Mouse (Mus musculus) MEL (cell line): ENCODE measurements around the gene Atp1a2. TPM values are rescaled to one million over a fixed set of nuclear protein-coding genes. Genes with fewer than 3 reads are reported as not detected.

Experiments
- DNase-seq: peaks from one replicate; pipeline ENCODE4 v3.0.0; 2011; ENCODE audit warnings: low read depth, low spot score
- H3K27ac ChIP-seq: 2 replicates; pipeline ENCODE4 v1.5.1; 2012; ENCODE audit warnings: low read depth, mild to moderate bottlenecking, control low read depth, low read length, moderate library complexity; ENCODE audit not compliant: control insufficient read depth
- H3K27me3 ChIP-seq, 2 experiments: fragments of 150-350 bp in 1 of 2; sonication (generic) in 1 of 2; 2 replicates each; pipeline ENCODE4 v1.6.1; 2012; ENCODE audit warnings: low read length in 2 of 2, mild to moderate bottlenecking in 2 of 2, improper control_type of control experiment in 1 of 2, moderate library complexity in 1 of 2; ENCODE audit not compliant: insufficient read depth in 2 of 2, control insufficient read depth in 1 of 2
- H3K36me3 ChIP-seq, 2 experiments: 2 replicates each; pipeline ENCODE4 v1.6.1; 2012 to 2014; ENCODE audit warnings: low read length in 2 of 2, improper control_type of control experiment in 1 of 2, inconsistent platforms in 1 of 2, mild to moderate bottlenecking in 1 of 2; ENCODE audit not compliant: insufficient read depth in 2 of 2, control insufficient read depth in 1 of 2
- H3K4me1 ChIP-seq, 2 experiments: fragments of 150-350 bp in 1 of 2; sonication (generic) in 1 of 2; 2 replicates each; pipeline ENCODE4 v1.6.1; 2012; ENCODE audit warnings: low read length in 2 of 2, improper control_type of control experiment in 1 of 2, mild to moderate bottlenecking in 1 of 2; ENCODE audit not compliant: insufficient read depth in 2 of 2, control insufficient read depth in 1 of 2
- H3K4me3 ChIP-seq, 2 experiments: fragments of 150-350 bp in 1 of 2; sonication (generic) in 1 of 2; 2 replicates each; pipeline ENCODE4 v1.5.1; 2012; ENCODE audit warnings: low read depth in 2 of 2, low read length in 2 of 2, mild to moderate bottlenecking in 2 of 2, moderate library complexity in 2 of 2, control low read depth in 1 of 2, improper control_type of control experiment in 1 of 2; ENCODE audit not compliant: control insufficient read depth in 1 of 2, insufficient read depth in 1 of 2
- H3K79me2 ChIP-seq: 2 replicates; pipeline ENCODE4 v1.6.1; 2012; ENCODE audit warnings: mild to moderate bottlenecking, low read length, moderate library complexity; ENCODE audit not compliant: control insufficient read depth, poor library complexity, insufficient read depth
- H3K9ac ChIP-seq: 2 replicates; pipeline ENCODE4 v1.6.1; 2012; ENCODE audit warnings: low read depth, mild to moderate bottlenecking, control low read depth, low read length, moderate library complexity; ENCODE audit not compliant: control insufficient read depth, poor library complexity, severe bottlenecking
- H3K9me3 ChIP-seq: fragments of 150-350 bp; sonication (generic); replicated peaks from 2 replicates; pipeline ENCODE4 v1.6.1; 2012; ENCODE audit warnings: mild to moderate bottlenecking, low read length, improper control_type of control experiment, moderate library complexity; ENCODE audit not compliant: insufficient read depth
- BHLHE40 ChIP-seq: IDR thresholded peaks from 2 replicates; pipeline ENCODE4 v1.6.1; 2012; ENCODE audit warnings: low read depth, mild to moderate bottlenecking, inconsistent platforms, low read length, improper control_type of control experiment, borderline replicate concordance
- CHD2 ChIP-seq: IDR thresholded peaks from 2 replicates; pipeline ENCODE4 v1.6.1; 2011; ENCODE audit warnings: low read length, improper control_type of control experiment
- CTCF ChIP-seq, 3 experiments: IDR thresholded peaks in 2 of 3; conservative IDR thresholded peaks in 1 of 3; 2 replicates each; pipeline ENCODE4 v1.5.1; 2011 to 2012; ENCODE audit warnings: low read length in 3 of 3, low read depth in 2 of 3, mild to moderate bottlenecking in 2 of 3, improper control_type of control experiment in 1 of 3, inconsistent platforms in 1 of 3, mixed read lengths in 1 of 3, moderate library complexity in 1 of 3; ENCODE audit not compliant: control insufficient read depth in 1 of 3, insufficient read depth in 1 of 3, poor library complexity in 1 of 3, severe bottlenecking in 1 of 3
- HCFC1 ChIP-seq: IDR thresholded peaks from 2 replicates; pipeline ENCODE4 v1.6.1; 2012; ENCODE audit warnings: low read depth, mild to moderate bottlenecking, inconsistent platforms, low read length, improper control_type of control experiment, moderate library complexity
- JUND ChIP-seq: IDR thresholded peaks from 2 replicates; pipeline ENCODE4 v1.6.1; 2011; ENCODE audit warnings: low read depth, mild to moderate bottlenecking, improper control_type of control experiment, low read length
- MAX ChIP-seq: IDR thresholded peaks from 2 replicates; pipeline ENCODE4 v1.6.1; 2011; ENCODE audit warnings: low read length, improper control_type of control experiment
- MAZ ChIP-seq: IDR thresholded peaks from 2 replicates; pipeline ENCODE4 v1.6.1; 2012; ENCODE audit warnings: low read depth, mild to moderate bottlenecking, inconsistent platforms, low read length, improper control_type of control experiment
- MYB ChIP-seq: IDR thresholded peaks from 2 replicates; pipeline ENCODE4 v1.6.1; 2011; ENCODE audit warnings: mild to moderate bottlenecking, low read depth, low read length, improper control_type of control experiment
- MYC ChIP-seq: IDR thresholded peaks from 2 replicates; pipeline ENCODE4 v1.6.1; 2011; ENCODE audit warnings: low read depth, mild to moderate bottlenecking, low read length, improper control_type of control experiment, moderate library complexity
- NELFE ChIP-seq: IDR thresholded peaks from 2 replicates; pipeline ENCODE4 v1.6.1; 2011; ENCODE audit warnings: low read depth, low read length, improper control_type of control experiment
- NRF1 ChIP-seq: IDR thresholded peaks from 2 replicates; pipeline ENCODE4 v1.6.1; 2014; ENCODE audit warnings: low read depth, mild to moderate bottlenecking, inconsistent platforms, low read length, improper control_type of control experiment, moderate library complexity; ENCODE audit not compliant: poor library complexity, insufficient read depth, severe bottlenecking
- POLR2A ChIP-seq, 2 experiments: IDR thresholded peaks; 2 replicates each; pipeline ENCODE4 v1.6.1; 2011 to 2012; ENCODE audit warnings: low read length in 2 of 2, mild to moderate bottlenecking in 2 of 2, control low read depth in 1 of 2, improper control_type of control experiment in 1 of 2, low read depth in 1 of 2, moderate library complexity in 1 of 2; ENCODE audit not compliant: control insufficient read depth in 1 of 2, insufficient read depth in 1 of 2, poor library complexity in 1 of 2
- POLR2AphosphoS2 ChIP-seq: IDR thresholded peaks from 2 replicates; pipeline ENCODE4 v1.6.1; 2011; ENCODE audit warnings: low read length, improper control_type of control experiment
- RCOR1 ChIP-seq: IDR thresholded peaks from 2 replicates; pipeline ENCODE4 v1.6.1; 2012; ENCODE audit warnings: low read depth, mild to moderate bottlenecking, inconsistent platforms, low read length, improper control_type of control experiment
- SMC3 ChIP-seq: IDR thresholded peaks from 2 replicates; pipeline ENCODE4 v1.6.1; 2011; ENCODE audit warnings: low read depth, low read length, improper control_type of control experiment
- TAL1 ChIP-seq: IDR thresholded peaks from 2 replicates; pipeline ENCODE4 v1.6.1; 2012; ENCODE audit warnings: mild to moderate bottlenecking, inconsistent platforms, low read length, moderate library complexity, mixed read lengths
- TCF12 ChIP-seq: IDR thresholded peaks from 2 replicates; pipeline ENCODE4 v1.6.1; 2014; ENCODE audit warnings: low read depth, mild to moderate bottlenecking, inconsistent platforms, low read length, improper control_type of control experiment, moderate library complexity
- USF1 ChIP-seq: IDR thresholded peaks from 2 replicates; pipeline ENCODE4 v1.6.1; 2014; ENCODE audit warnings: low read depth, mild to moderate bottlenecking, inconsistent platforms, low read length, improper control_type of control experiment, moderate library complexity
- USF2 ChIP-seq, 2 experiments: IDR thresholded peaks; 2 replicates each; pipeline ENCODE4 v1.6.1; 2011 to 2012; ENCODE audit warnings: improper control_type of control experiment in 2 of 2, low read length in 2 of 2, borderline replicate concordance in 1 of 2, inconsistent platforms in 1 of 2, low read depth in 1 of 2, mild to moderate bottlenecking in 1 of 2; ENCODE audit not compliant: insufficient read depth in 1 of 2
- ZC3H11A ChIP-seq: IDR thresholded peaks from 2 replicates; pipeline ENCODE4 v1.6.1; 2012; ENCODE audit warnings: low read depth, mild to moderate bottlenecking, inconsistent platforms, low read length, improper control_type of control experiment
- ZKSCAN1 ChIP-seq: IDR thresholded peaks from 2 replicates; pipeline ENCODE4 v1.6.1; 2012; ENCODE audit warnings: low read depth, mild to moderate bottlenecking, inconsistent platforms, low read length, improper control_type of control experiment, moderate library complexity
- ZMIZ1 ChIP-seq: IDR thresholded peaks from 2 replicates; pipeline ENCODE4 v1.6.1; 2012; ENCODE audit warnings: low read depth, mild to moderate bottlenecking, inconsistent platforms, low read length, improper control_type of control experiment, moderate library complexity
- polyA plus RNA-seq, 2 experiments: library from polyadenylated mRNA; stranded (reverse) in 1 of 2; unstranded in 1 of 2; fragments of >175 nt in 1 of 2; fragments of >200 nt in 1 of 2; gene quantifications; 2 replicates each; pipeline versions ENCODE4 v1.2.1 to v1.2.4; 2012; ENCODE audit warnings: low replicate concordance in 2 of 2, low read depth in 1 of 2; ENCODE audit not compliant: insufficient read length in 2 of 2, insufficient read depth in 1 of 2, missing spikeins in 1 of 2
- total RNA-seq: library from RNA; depleted of rRNA; stranded (reverse); fragments of 300-350 nt; gene quantifications from 2 replicates; pipeline ENCODE4 v1.2.3, GENCODE M21; 2012

The Atp1a2 gene
- total and polyA plus RNA-seq, 3 experiments: 0.04 TPM; not detected in 2

DNA sequence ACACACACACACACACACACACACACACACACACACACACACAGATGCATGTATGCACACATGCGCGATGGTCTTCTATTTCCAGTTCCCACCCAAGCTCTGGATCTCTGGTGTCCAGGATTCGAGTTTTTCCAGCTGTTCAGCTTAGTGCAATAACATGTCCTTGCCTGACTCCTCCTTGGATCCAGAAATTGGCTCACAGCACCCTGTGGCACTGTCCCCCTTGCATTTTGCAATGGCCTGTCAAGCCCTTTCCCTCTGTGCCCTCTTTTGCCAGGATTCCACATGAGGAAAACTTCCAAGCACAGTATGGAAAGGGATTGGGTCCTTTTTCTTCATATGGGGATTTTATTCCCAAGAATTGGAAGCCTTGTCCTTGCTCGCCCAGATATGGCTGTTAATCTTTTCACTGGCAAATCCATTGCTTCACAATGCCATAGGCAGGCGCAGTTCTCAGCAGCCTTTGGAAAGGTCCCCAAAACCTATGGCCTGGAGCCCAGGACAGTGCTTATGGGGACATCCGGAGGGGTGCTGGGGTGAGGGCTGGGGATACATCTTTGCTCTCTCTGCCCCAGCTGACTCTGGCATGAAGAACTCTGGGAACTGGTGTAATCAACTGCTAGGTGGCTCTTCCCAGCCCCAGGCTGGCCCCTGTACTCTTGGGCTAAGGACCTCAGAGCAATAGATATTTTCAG, 901 bp downstream of the Atp1a2 start:
- Histone ChIP-seq H3K9me3 (no peaks in the 10 kb centered on the region), H3K79me2 (no peaks in the 10 kb centered on the region), H3K4me1 (peaks cover 0 to 4% of the 10 kb centered on the region in 2 experiments; a peak in 2 of 4 replicates), H3K9ac (no peak overlapping the region), H3K4me3 (no peak overlapping the region), H3K27me3 (peaks cover 9 to 14% of the 10 kb centered on the region in 2 experiments), H3K36me3 (peaks cover 0 to 2% of the 10 kb centered on the region in 2 experiments; a peak in 1 of 4 replicates), H3K27ac (no peak overlapping the region)
- no peak for DNase-seq
- no peak for TF ChIP-seq NRF1
- no peak for TF ChIP-seq USF1
- no peak for TF ChIP-seq ZKSCAN1
- TF ChIP-seq MYB: no peak
- TF ChIP-seq MYC: no peak
- TF ChIP-seq BHLHE40: no peak
- TF ChIP-seq MAX: no peak
- TF ChIP-seq POLR2A (IDR thresholded peaks at IDR 0.05; ENCODE audit: control insufficient read depth in 1 of 2, insufficient read depth in 1 of 2, low read depth in 1 of 2, low read length in 2 of 2, poor library complexity in 1 of 2): no peak
- no peak for TF ChIP-seq HCFC1
- TF ChIP-seq CHD2: no peak

DNA sequence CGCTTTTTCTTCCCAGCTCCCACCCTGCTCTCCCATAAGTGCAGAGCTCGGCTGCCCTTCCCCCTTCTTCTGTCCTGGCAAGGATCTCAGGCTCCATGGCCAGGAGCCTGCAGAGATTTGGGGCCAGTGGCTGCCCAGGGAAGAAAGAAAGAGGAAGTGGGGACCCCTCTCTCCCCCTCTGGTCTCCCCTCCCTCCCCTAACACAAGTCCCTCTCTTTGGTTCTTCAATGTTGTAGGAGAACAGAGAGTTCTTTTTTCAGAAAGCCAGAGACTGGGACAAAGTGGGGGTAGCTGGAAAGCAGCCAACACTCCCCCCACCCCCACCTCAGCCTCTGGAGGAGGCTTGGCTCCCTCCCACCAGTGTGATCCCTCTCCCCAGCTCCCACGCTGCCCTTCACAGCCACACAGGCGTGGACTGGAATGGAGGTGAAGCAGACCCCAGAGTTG, 2.1 kb downstream of the Atp1a2 start:
- Histone ChIP-seq H3K27me3 (peaks cover 9 to 21% of the 10 kb centered on the region in 2 experiments), H3K79me2 (no peaks in the 10 kb centered on the region), H3K9ac (no peak overlapping the region), H3K27ac (no peak overlapping the region), H3K36me3 (no peaks in the 10 kb centered on the region), H3K9me3 (no peaks in the 10 kb centered on the region), H3K4me3 (no peak overlapping the region), H3K4me1 (no peaks in the 10 kb centered on the region)
- no peak for DNase-seq
- no peak for TF ChIP-seq USF2 (IDR thresholded peaks at IDR 0.05; ENCODE audit: borderline replicate concordance in 1 of 2, insufficient read depth in 1 of 2, low read depth in 1 of 2, low read length in 2 of 2)
- TF ChIP-seq TAL1: no peak
- no peak for TF ChIP-seq NELFE
- no peak for TF ChIP-seq POLR2AphosphoS2
- no peak for TF ChIP-seq CHD2
- no peak for TF ChIP-seq TCF12
- no peak for TF ChIP-seq ZMIZ1
- no peak for TF ChIP-seq ZC3H11A
- TF ChIP-seq JUND: no peak
- TF ChIP-seq USF1: no peak
- no peak for TF ChIP-seq SMC3
- TF ChIP-seq RCOR1: no peak
- no peak for TF ChIP-seq CTCF (IDR thresholded peaks at IDR 0.05 in 2 of 3, conservative IDR thresholded peaks at IDR 0.05 in 1 of 3; ENCODE audit: control insufficient read depth in 1 of 3, insufficient read depth in 1 of 3, low read depth in 2 of 3, low read length in 3 of 3, poor library complexity in 1 of 3, severe bottlenecking in 1 of 3)
- no peak for TF ChIP-seq MAZ
- no peak for TF ChIP-seq POLR2A (IDR thresholded peaks at IDR 0.05; ENCODE audit: control insufficient read depth in 1 of 2, insufficient read depth in 1 of 2, low read depth in 1 of 2, low read length in 2 of 2, poor library complexity in 1 of 2)
